Mouse (Mus musculus) neural tube, embryonic 10.5 days (tissue): ENCODE data around the gene Srsf10.
A peak's percentile ranks its signal among the peaks of the same experiment; 100 is the strongest.

Experiments used
- DNase-seq: peaks from one replicate; pipeline ENCODE4 v3.0.0-alpha.2; 2017; ENCODE audit warnings: low spot score; ENCODE audit errors: extremely low spot score

The Srsf10 gene

GRCm38 (mm10) chr4:135855080-135855479 lies 467 bp upstream of the Srsf10 start:
- DNase-seq: no peak

- peak; percentile 83 for DNase-seq
Measured at GRCm38 (mm10) chr4:135856223-135857091, 910 bp downstream of the Srsf10 start.

- peak; percentile 21 for DNase-seq
Measured at GRCm38 (mm10) chr4:135857597-135858186, 2.1 kb downstream of the Srsf10 start.

GRCm38 (mm10) chr4:135868996-135869395 lies 13.4 kb downstream of the Srsf10 start:
- no peak for DNase-seq

- DNase-seq: no peak
Measured at GRCm38 (mm10) chr4:135870227-135871023, 14.9 kb downstream of the Srsf10 start.

- DNase-seq: peak; percentile 15
Measured at GRCm38 (mm10) chr4:135872015-135872414, 16.5 kb downstream of the Srsf10 start.

- DNase-seq: peak; percentile 51
Measured at GRCm38 (mm10) chr4:135872589-135873391, 17.2 kb downstream of the Srsf10 start.

- DNase-seq: peak; percentile 98
Measured at GRCm38 (mm10) chr4:135873526-135874202, 18.1 kb downstream of the Srsf10 start, which contains the start of gene Pnrc2. Gene Pnrc2, minus strand, starts transcription at chr4:135873850.

- peak; percentile 23 for DNase-seq
Measured at GRCm38 (mm10) chr4:135874564-135875535, 19.3 kb downstream of the Srsf10 start.

GRCm38 (mm10) chr4:135875546-135875945 lies 20.0 kb downstream of the Srsf10 start:
- DNase-seq: no peak

GRCm38 (mm10) chr4:135875991-135876582 lies 20.5 kb downstream of the Srsf10 start:
- DNase-seq: peak; percentile 56

GRCm38 (mm10) chr4:135876583-135877020 lies 21.1 kb downstream of the Srsf10 start:
- DNase-seq: no peak

GRCm38 (mm10) chr4:135877742-135878141 lies 22.2 kb downstream of the Srsf10 start:
- peak; percentile 13 for DNase-seq

GRCm38 (mm10) chr4:135879021-135879420 lies 23.5 kb downstream of the Srsf10 start:
- peak; percentile 19 for DNase-seq

GRCm38 (mm10) chr4:135880018-135880417 lies 24.5 kb downstream of the Srsf10 start:
- peak; percentile 11 for DNase-seq

- no peak for DNase-seq
Measured at GRCm38 (mm10) chr4:135880576-135880975, 25.0 kb downstream of the Srsf10 start.

- DNase-seq: no peak
Measured at GRCm38 (mm10) chr4:135882023-135882422, 26.5 kb downstream of the Srsf10 start.

- DNase-seq: no peak
Measured at GRCm38 (mm10) chr4:135883401-135883851, 27.9 kb downstream of the Srsf10 start.
